Mouse (Mus musculus): Measurements from ENCODE around the gene Mvb12b. TPM values are rescaled to one million over a fixed set of nuclear protein-coding genes. Genes with fewer than 3 reads are reported as not detected.

The Mvb12b gene
- polyA plus RNA-seq, 1 experiment from 2014 or later = 78.1 TPM

- no peak overlapping the region for H3K27ac ChIP-seq (ENCODE audit: low read length)
- H3K4me3 ChIP-seq (replicated peaks; ENCODE audit: low read length) = no peak overlapping the region
- 93% methylated on average over 6 of the region's 6 CpGs for WGBS
- no peak overlapping the region for H3K9ac ChIP-seq (replicated peaks; ENCODE audit: low read depth, low read length)
- no peak overlapping the region for H3K4me2 ChIP-seq (ENCODE audit: low read length)
- H3K27me3 ChIP-seq (replicated peaks; ENCODE audit: control insufficient read depth, insufficient read depth, low read length) = no peaks in the 10 kb centered on the region
- peaks cover 12% of the 10 kb centered on the region for H3K36me3 ChIP-seq (ENCODE audit: control insufficient read depth, insufficient read depth)
- H3K4me1 ChIP-seq (replicated peaks; ENCODE audit: control insufficient read depth, insufficient read depth, low read length) = peaks cover 5% of the 10 kb centered on the region; the same call in 1 of the 2 replicates
- no peaks in the 10 kb centered on the region for H3K9me3 ChIP-seq (ENCODE audit: control insufficient read depth, low read length)
- no peak for ATAC-seq
Measured at GRCm38 (mm10) chr2:33826777-33827176, 61.0 kb downstream of the Mvb12b start.

GRCm38 (mm10) chr2:33824935-33825514, 62.7 kb downstream of the Mvb12b start:
- peaks cover 5% of the 10 kb centered on the region; the same call in 1 of the 2 replicates for H3K4me1 ChIP-seq (replicated peaks; ENCODE audit: control insufficient read depth, insufficient read depth, low read length)
- H3K36me3 ChIP-seq (ENCODE audit: control insufficient read depth, insufficient read depth) = peaks cover 12% of the 10 kb centered on the region
- no peak overlapping the region for H3K27ac ChIP-seq (ENCODE audit: low read length)
- no peaks in the 10 kb centered on the region for H3K27me3 ChIP-seq (replicated peaks; ENCODE audit: control insufficient read depth, insufficient read depth, low read length)
- H3K4me2 ChIP-seq (ENCODE audit: low read length) = no peak overlapping the region
- H3K9ac ChIP-seq (replicated peaks; ENCODE audit: low read depth, low read length) = no peak overlapping the region
- no peak overlapping the region for H3K4me3 ChIP-seq (replicated peaks; ENCODE audit: low read length)
- ATAC-seq = no peak
- 85% methylated on average over 11 of the region's 11 CpGs for WGBS
- no peaks in the 10 kb centered on the region for H3K9me3 ChIP-seq (ENCODE audit: control insufficient read depth, low read length)

GRCm38 (mm10) chr2:33821677-33822607, 65.8 kb downstream of the Mvb12b start:
- H3K27me3 ChIP-seq (replicated peaks; ENCODE audit: control insufficient read depth, insufficient read depth, low read length) = no peaks in the 10 kb centered on the region
- H3K4me3 ChIP-seq (replicated peaks; ENCODE audit: low read length) = no peak overlapping the region
- H3K9me3 ChIP-seq (ENCODE audit: control insufficient read depth, low read length) = no peaks in the 10 kb centered on the region
- WGBS = 21% methylated on average over 13 of the region's 13 CpGs
- peaks cover 5% of the 10 kb centered on the region; the same call in 1 of the 2 replicates for H3K4me1 ChIP-seq (replicated peaks; ENCODE audit: control insufficient read depth, insufficient read depth, low read length)
- ATAC-seq = peak; percentile 83
- no peak overlapping the region for H3K4me2 ChIP-seq (ENCODE audit: low read length)
- 0 out of 2 replicates have a peak overlapping the region, but pooled peaks have one; percentile 26 for H3K27ac ChIP-seq (ENCODE audit: low read length)
- H3K36me3 ChIP-seq (ENCODE audit: control insufficient read depth, insufficient read depth) = peaks cover 12% of the 10 kb centered on the region
- peak overlapping the region; percentile 26; the same call in 1 of the 2 replicates for H3K9ac ChIP-seq (replicated peaks; ENCODE audit: low read depth, low read length)

GRCm38 (mm10) chr2:33820450-33820849, 67.3 kb downstream of the Mvb12b start:
- H3K27me3 ChIP-seq (replicated peaks; ENCODE audit: control insufficient read depth, insufficient read depth, low read length) = no peaks in the 10 kb centered on the region
- no peak for ATAC-seq
- H3K4me1 ChIP-seq (replicated peaks; ENCODE audit: control insufficient read depth, insufficient read depth, low read length) = peaks cover 7% of the 10 kb centered on the region; the same call in 1 of the 2 replicates
- 88% methylated on average over 3 of the region's 3 CpGs for WGBS
- H3K9ac ChIP-seq (replicated peaks; ENCODE audit: low read depth, low read length) = no peak overlapping the region
- H3K9me3 ChIP-seq (ENCODE audit: control insufficient read depth, low read length) = no peaks in the 10 kb centered on the region
- H3K27ac ChIP-seq (ENCODE audit: low read length) = no peak overlapping the region
- no peak overlapping the region for H3K4me2 ChIP-seq (ENCODE audit: low read length)
- peaks cover 5% of the 10 kb centered on the region for H3K36me3 ChIP-seq (ENCODE audit: control insufficient read depth, insufficient read depth)
- no peak overlapping the region for H3K4me3 ChIP-seq (replicated peaks; ENCODE audit: low read length)

- H3K4me3 ChIP-seq (replicated peaks; ENCODE audit: low read length) = no peak overlapping the region
- 81% methylated on average over 5 of the region's 5 CpGs for WGBS
- H3K9ac ChIP-seq (replicated peaks; ENCODE audit: low read depth, low read length) = no peak overlapping the region
- no peaks in the 10 kb centered on the region for H3K27me3 ChIP-seq (replicated peaks; ENCODE audit: control insufficient read depth, insufficient read depth, low read length)
- H3K9me3 ChIP-seq (ENCODE audit: control insufficient read depth, low read length) = no peaks in the 10 kb centered on the region
- no peak for ATAC-seq
- peaks cover 5% of the 10 kb centered on the region for H3K36me3 ChIP-seq (ENCODE audit: control insufficient read depth, insufficient read depth)
- no peak overlapping the region for H3K27ac ChIP-seq (ENCODE audit: low read length)
- H3K4me1 ChIP-seq (replicated peaks; ENCODE audit: control insufficient read depth, insufficient read depth, low read length) = peaks cover 9% of the 10 kb centered on the region; the same call in 1 of the 2 replicates
- H3K4me2 ChIP-seq (ENCODE audit: low read length) = no peak overlapping the region
Measured at GRCm38 (mm10) chr2:33820037-33820436, 67.7 kb downstream of the Mvb12b start.

GRCm38 (mm10) chr2:33818385-33818784, 69.4 kb downstream of the Mvb12b start:
- Histone ChIP-seq H3K4me1 (replicated peaks; ENCODE audit: control insufficient read depth, insufficient read depth, low read length) (peaks cover 25% of the 10 kb centered on the region), H3K9ac (replicated peaks; ENCODE audit: low read depth, low read length) (no peak overlapping the region), H3K36me3 (ENCODE audit: control insufficient read depth, insufficient read depth) (no peaks in the 10 kb centered on the region; the same call in 1 of the 2 replicates), H3K4me2 (ENCODE audit: low read length) (no peak overlapping the region), H3K27ac (ENCODE audit: low read length) (no peak overlapping the region), H3K27me3 (replicated peaks; ENCODE audit: control insufficient read depth, insufficient read depth, low read length) (no peaks in the 10 kb centered on the region), H3K9me3 (ENCODE audit: control insufficient read depth, low read length) (no peaks in the 10 kb centered on the region), H3K4me3 (replicated peaks; ENCODE audit: low read length) (no peak overlapping the region)
- 93% methylated on average over 2 of the region's 2 CpGs for WGBS
- no peak for ATAC-seq

GRCm38 (mm10) chr2:33817663-33818346, 69.9 kb downstream of the Mvb12b start:
- no peak overlapping the region for H3K4me3 ChIP-seq (replicated peaks; ENCODE audit: low read length)
- H3K9ac ChIP-seq (replicated peaks; ENCODE audit: low read depth, low read length) = no peak overlapping the region
- H3K27me3 ChIP-seq (replicated peaks; ENCODE audit: control insufficient read depth, insufficient read depth, low read length) = no peaks in the 10 kb centered on the region
- no peak overlapping the region for H3K4me2 ChIP-seq (ENCODE audit: low read length)
- no peaks in the 10 kb centered on the region for H3K9me3 ChIP-seq (ENCODE audit: control insufficient read depth, low read length)
- peaks cover 31% of the 10 kb centered on the region for H3K4me1 ChIP-seq (replicated peaks; ENCODE audit: control insufficient read depth, insufficient read depth, low read length)
- H3K27ac ChIP-seq (ENCODE audit: low read length) = no peak overlapping the region
- 85% methylated on average over 9 of the region's 9 CpGs for WGBS
- H3K36me3 ChIP-seq (ENCODE audit: control insufficient read depth, insufficient read depth) = no peaks in the 10 kb centered on the region; the same call in 1 of the 2 replicates
- no peak for ATAC-seq

- Histone ChIP-seq H3K4me1 (replicated peaks; ENCODE audit: control insufficient read depth, insufficient read depth, low read length) (peaks cover 36% of the 10 kb centered on the region), H3K36me3 (ENCODE audit: control insufficient read depth, insufficient read depth) (no peaks in the 10 kb centered on the region; the same call in 1 of the 2 replicates), H3K4me3 (replicated peaks; ENCODE audit: low read length) (no peak overlapping the region), H3K27ac (ENCODE audit: low read length) (no peak overlapping the region), H3K9me3 (ENCODE audit: control insufficient read depth, low read length) (no peaks in the 10 kb centered on the region), H3K4me2 (ENCODE audit: low read length) (no peak overlapping the region), H3K9ac (replicated peaks; ENCODE audit: low read depth, low read length) (no peak overlapping the region), H3K27me3 (replicated peaks; ENCODE audit: control insufficient read depth, insufficient read depth, low read length) (no peaks in the 10 kb centered on the region)
- WGBS = 86% methylated on average over 4 of the region's 4 CpGs
- ATAC-seq = no peak
Measured at GRCm38 (mm10) chr2:33817080-33817479, 70.7 kb downstream of the Mvb12b start.

GRCm38 (mm10) chr2:33814581-33814980, 73.2 kb downstream of the Mvb12b start:
- no peak for ATAC-seq
- Histone ChIP-seq H3K27me3 (replicated peaks; ENCODE audit: control insufficient read depth, insufficient read depth, low read length) (no peaks in the 10 kb centered on the region), H3K4me3 (replicated peaks; ENCODE audit: low read length) (no peak overlapping the region), H3K36me3 (ENCODE audit: control insufficient read depth, insufficient read depth) (no peaks in the 10 kb centered on the region; the same call in 1 of the 2 replicates), H3K4me1 (replicated peaks; ENCODE audit: control insufficient read depth, insufficient read depth, low read length) (peaks cover 56% of the 10 kb centered on the region), H3K4me2 (ENCODE audit: low read length) (no peak overlapping the region), H3K9ac (replicated peaks; ENCODE audit: low read depth, low read length) (no peak overlapping the region), H3K27ac (ENCODE audit: low read length) (no peak overlapping the region), H3K9me3 (ENCODE audit: control insufficient read depth, low read length) (no peaks in the 10 kb centered on the region)
- 50% methylated on average over 8 of the region's 8 CpGs for WGBS
